Mouse (Mus musculus) E14TG2a.4 (cell line): ENCODE measurements at regions not wholly inside any gene's neighbourhood (a gene's known extent, or its start where the extent isn't known, plus 50 kb on each side); places are given as distances from the start of the nearest gene placed in this dataset.
"Not testable (repeated sequence)": the region's sequence is repeated elsewhere in the genome, so short reads cannot be mapped to it uniquely, and the experiment has no call there.

ENCODE experiments used
- CTCF ChIP-seq: conservative IDR thresholded peaks from 2 replicates; pipeline ENCODE4 v1.5.1; 2014; ENCODE audit warnings: low read length
- NANOG ChIP-seq: IDR thresholded peaks from 2 replicates; pipeline ENCODE4 v1.6.1; 2014; ENCODE audit warnings: borderline replicate concordance, low read length, mixed read lengths

DNA sequence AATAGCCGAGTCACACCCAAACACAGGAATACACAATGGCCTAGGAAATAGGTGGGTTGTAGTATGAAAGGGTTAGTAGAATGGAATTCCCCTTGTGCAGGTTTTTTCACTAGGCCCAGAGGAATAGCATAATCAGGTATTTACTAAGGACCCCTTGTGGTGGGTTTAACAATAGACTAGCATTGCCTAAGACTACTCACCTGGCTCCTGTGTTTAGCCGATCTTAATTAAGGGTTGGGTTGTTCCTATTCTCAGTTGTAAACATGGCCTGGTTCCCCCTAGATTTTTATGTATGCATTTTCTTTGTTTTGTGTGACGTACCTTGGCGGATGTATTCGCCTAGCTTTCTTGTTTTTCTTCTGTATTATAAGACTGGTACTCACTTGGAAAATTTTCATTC is 90.8 kb upstream of the Srd5a2 start:
- TF ChIP-seq CTCF: 0 out of 2 replicates have a peak, but pooled peaks have one; percentile 4
- not testable (repeated sequence) for TF ChIP-seq NANOG
